Mouse (Mus musculus) adrenal gland, adult 8-10 months (tissue): ENCODE data around the gene Taf1. TPM values are rescaled to one million over a fixed set of nuclear protein-coding genes. Genes with fewer than 3 reads are reported as not detected.
"Not testable (repeated sequence)": the region's sequence is repeated elsewhere in the genome, so short reads cannot be mapped to it uniquely, and the experiment has no call there.

ENCODE experiments used
- DNase-seq: peaks from one replicate; pipeline ENCODE4 v3.0.0; 2022
- total RNA-seq, 4 experiments: library from RNA; stranded (reverse); gene quantifications; 2 replicates each; pipeline ENCODE4 v1.2.4; 2022

The Taf1 gene
- 10 to 100 TPM; 33.6 to 44.9 (median 42.7) TPM for total RNA-seq

DNA sequence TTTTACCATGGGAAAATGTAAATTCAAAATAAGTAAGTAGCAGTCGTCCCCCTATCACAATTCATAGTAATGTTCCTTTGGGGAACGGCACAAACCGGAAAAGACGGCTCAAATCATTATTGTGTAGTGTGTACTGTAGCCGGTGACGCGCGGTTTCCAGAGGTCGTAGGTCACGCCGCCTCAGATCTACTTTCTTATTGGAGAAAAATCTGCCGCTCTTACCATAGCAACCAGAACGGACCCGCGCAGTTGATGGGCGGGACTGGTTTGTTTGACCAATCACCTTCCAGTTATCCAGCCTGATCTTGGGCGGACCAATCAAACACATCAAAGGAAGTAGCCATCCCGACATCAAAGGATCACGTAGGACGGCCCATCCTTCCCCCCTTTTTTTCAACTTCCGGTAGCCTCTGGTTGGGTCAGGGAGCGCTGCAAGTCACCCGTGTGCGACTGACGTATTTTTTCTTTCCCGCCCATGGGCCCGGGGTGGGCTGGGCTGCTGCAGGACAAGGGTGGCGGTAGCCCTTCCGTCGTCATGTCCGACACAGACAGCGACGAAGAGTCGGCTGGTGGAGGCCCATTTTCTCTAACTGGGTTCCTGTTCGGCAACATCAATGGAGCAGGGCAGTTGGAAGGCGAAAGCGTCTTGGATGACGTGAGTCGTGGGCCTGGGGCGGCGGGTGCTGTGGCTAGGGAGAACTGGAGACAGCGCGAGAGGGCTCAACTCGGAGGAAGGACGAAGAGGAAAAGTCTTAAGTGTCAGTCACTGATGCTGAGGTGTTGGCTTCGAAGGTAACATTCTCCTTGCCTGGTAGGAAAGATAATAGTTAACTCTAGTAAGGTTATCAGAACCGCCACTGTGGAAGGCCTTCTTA is at the start of gene Taf1:
Gene Taf1 (plus strand): TSS at position 388 of the 875 bp plus-strand sequence.
- peak; percentile 95 for DNase-seq

DNA sequence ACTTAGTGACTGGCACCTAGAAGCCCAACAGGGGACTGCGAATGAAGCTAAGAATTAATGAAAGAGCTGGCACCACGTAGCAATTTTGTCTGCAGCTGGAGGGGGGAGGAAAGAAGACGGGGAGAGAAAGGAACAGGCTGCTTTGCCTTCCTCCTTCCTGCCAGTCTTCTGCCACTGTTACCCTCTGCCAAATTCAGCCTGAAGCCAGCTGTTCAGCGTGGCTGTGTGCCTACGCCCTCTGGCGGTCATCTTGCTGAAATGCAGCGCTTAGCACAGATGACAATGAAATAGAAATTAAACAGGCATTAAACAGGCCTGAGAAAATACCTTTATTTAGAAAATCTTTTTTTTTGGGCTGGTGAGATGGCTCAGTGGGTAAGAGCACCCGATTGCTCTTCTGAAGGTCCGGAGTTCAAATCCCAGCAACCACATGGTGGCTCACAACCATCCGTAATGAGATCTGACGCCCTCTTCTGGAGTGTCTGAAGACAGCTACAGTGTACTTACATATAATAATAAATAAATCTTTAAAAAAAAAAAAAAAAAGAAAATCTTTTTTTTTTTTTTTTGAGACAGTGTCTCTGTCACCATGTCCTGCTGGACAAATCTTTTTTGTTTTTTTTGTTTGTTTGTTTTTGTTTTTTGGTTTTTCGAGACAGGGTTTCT is 45.9 kb upstream of the Taf1 start:
- DNase-seq: not testable (repeated sequence)

DNA sequence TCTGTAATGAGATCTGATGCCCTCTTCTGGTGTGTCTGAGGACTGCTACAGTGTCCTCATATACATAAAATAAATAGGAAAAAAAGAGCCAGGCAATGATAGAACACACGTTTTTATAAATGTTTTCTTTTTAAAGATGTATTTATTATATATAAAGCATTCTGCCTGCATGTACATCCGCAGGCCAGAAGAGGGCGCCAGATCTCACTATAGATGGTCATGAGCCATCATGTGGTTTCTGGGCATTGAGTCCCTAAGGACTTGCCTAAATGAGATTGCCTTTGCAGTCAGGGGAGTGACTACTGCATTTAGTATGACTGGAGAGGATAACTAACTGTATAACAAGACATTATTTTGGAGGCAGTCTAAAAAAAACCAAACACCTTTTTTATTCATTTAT is 27.9 kb upstream of the Taf1 start:
- DNase-seq: no peak

DNA sequence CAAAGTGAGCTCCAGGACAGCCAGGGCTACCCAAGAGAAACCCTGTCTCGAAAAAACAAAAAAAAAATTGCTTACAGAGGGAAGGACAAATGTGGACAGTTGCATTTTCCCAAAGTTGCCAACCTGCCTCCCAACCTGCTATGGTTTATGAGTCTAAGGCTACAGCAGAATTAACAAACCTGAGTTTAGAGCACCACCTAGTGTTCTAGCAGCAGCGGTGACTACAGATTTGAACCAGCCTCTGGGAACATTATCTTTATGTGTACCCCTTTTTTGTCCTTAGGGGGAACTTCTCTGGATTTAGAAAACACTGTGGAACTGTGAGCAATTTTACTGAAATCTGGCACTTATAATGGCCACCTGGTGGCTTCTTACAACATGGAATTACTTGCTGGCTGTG is 16.8 kb upstream of the Taf1 start:
- DNase-seq: no peak

DNA sequence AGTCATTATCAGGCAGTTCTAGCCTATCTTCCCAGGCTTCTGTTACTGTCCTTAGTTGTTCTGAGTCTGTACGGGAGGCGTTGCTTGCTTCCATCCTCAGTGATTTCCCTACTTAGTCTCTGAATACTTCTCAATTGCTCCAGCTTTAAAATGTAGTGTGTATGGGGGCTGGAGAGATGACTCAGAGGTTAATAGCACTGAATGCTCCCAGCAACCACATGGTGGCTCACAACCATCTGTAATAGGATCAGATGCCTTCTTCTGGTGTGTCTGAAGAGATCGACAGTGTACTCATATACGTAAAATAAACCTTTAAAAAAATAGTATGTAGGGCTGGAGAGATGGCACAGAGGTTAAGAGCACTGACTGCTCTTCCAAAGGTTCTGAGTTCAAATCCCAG is 14.5 kb upstream of the Taf1 start:
- DNase-seq: no peak

DNA sequence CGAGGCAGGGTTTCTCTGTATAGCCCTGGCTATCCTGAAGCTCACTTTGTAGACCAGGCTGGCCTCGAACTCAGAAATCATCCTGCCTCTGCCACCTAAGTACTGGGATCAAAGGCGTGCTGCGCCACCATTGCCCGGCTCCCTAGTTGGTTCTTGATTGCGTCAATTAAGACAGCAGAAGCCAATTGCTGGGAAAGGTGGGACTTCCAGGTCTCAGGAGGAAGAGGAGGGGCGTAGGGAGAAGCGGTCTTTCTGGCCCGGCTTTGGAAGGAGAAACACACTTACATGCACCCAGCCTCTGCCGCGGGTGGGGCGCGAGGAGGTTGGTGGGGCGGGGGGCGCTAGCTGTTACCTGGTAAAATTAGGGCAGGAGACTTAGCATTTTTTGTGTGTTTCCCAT is 10.5 kb upstream of the Taf1 start:
- DNase-seq: no peak

DNA sequence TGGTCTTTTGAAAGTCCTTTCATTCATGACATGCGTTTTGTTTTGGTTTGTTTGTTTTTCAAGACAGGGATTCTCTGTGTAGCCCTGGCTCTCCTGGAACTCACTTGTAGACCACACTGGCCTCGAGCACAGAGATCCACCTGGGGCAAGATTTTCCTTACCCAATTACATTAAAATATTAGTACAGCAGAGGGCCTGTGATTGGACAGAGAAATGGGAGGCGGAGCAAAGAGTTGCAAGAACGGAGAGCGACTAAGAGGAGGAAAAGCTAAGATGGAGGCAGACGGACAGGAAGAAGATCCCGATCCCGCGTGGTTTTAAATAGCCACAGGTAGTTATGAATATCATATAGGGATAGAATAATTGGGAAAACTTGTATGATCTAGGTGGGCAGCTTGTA is 5.2 kb upstream of the Taf1 start:
- no peak for DNase-seq

DNA sequence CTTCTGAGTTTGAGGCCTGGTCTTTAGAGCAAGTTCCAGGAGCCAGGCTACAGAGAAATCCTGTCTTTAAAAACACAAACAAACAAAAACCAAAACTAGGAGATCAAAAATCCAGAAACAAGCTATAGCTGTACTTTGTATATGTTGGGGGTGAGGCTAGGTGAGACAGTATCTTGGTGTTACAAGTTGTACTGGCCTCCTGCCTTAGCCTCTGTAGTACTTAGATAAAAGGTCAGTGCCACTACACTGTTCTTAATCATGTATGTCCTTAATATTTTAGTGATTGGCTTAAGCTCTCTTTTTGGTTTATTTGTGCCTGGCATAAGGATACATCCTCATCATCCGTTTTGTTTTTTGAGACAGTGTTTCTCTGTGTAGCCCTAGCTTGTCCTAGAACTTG is 52.9 kb downstream of the Taf1 start:
- no peak for DNase-seq

DNA sequence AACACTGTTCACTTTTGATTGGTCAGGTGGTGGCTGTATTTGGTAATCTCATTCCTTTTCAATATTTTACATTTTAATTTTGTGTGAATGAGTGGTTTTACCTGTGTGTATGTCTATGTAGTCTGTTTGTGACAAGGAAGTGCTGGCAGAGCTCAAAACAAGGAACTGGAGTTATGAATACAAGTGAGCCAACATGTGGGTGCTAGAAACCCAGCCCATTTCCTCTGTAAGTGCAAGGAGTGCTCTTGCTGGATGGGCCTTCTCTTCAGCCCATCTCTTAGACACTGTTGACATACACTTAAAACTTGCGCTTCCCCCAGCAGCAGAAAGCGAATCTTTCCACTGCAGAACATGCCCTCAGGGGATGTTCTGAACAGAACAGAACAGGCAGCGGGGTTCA is 83.6 kb downstream of the Taf1 start:
- DNase-seq: no peak

DNA sequence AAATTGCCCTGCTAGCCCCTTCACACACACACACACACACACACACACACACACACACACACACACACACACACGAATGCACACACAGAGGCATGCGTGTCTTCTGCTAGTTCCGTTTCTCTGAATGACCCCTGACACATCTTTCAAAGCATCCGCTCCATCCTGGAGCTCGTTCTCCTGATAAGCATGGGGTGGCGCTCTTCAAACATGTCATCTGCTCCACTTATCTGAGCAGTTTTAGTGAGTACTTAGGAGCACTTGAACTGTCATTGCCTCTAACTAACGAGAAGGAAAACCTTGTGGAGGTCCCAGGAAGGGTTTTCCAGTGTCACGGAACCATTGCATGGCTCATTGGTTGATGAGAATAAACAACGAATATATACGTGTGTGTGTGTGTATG is 85.4 kb downstream of the Taf1 start:
- DNase-seq: no peak

DNA sequence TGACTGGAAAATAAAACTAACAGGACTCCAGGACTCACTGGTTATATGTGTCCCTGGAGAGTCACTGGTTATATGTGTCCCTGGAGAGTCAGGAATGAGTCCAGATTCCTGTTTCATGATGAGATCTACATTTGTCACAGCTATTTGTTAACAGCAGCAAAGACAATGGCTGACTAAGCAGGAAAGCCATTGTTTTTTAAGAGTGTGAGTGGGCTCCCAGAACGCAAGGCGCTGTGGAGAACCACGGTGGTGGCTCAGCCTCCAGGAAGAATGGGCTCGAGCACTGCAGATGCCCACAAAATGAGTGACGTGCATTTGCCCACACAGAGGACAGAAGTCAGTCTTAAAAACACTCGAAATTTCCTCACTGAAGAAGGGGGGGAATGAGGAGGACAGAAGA is 87.8 kb downstream of the Taf1 start:
- DNase-seq: no peak

DNA sequence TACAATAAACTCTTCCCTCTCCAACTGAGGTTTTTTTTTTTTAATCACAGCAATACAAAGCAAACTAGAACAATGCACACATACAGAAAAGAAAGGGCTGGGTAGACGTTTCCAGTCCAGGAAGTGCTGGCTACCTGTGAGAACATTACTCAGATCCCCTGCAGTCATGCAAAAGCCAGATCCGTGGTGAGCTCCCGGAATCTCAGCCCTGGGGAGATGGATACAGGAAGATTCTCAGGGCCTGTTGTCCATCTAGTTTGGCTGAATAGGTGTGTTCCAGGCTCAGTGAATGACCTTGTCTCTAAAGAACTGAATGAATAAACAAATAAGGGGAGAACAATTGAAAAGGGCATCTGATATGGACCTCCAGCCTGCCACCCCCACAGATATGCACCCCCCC is 90.0 kb downstream of the Taf1 start:
- no peak for DNase-seq

DNA sequence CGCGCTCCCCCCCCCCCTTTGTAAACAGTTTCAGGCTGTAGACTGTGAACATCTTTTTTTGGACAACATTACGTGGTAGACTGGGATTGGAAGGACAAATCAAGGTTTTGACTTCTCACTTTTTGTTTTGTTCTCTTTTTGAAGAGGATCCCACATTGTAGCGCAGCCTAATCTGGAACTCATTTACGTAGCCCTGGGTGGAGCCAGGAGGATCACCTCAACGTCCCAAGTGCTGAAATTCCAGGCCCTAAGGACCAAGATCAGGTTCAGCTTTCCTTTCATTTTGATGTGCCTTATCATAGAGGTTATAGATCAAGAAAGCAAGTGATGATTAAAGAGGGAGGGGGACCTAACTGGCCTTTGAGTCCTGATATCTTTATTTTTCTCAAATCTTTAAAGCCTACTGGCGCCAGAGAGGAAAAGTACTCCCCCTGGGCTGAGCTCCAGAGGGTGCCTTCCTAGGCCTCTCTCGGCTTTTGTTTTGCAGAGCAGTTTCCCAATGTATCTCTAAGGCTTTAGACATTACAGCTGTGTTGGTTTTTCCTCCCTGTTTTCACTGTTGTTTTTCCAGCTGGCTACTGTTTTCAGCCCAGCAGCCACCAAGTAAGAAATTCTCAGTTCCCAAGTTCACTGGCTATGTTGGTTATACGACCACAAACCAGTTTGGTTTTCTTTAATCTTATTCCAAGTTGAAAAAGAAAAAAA is 104.4 kb downstream of the Taf1 start:
- DNase-seq: no peak

DNA sequence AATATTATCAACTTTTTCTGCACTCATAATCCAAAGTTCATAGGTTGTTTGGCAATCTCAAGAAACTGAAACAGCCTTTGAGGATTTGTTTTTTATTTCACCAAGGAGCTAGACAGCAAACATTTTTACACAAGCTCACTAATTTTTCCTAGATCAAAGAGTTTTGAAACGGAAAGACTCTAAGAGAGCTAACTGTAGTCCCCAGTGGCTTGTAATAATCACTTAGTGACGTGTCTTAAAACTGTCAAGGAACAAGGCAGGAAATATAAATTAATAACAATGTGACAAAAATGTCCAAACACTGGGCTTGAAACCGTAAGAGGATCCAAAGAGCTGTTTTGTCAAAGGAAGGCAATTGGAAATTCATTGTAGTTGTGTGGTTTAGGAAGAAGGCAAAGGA is 106.3 kb downstream of the Taf1 start:
- DNase-seq: no peak

DNA sequence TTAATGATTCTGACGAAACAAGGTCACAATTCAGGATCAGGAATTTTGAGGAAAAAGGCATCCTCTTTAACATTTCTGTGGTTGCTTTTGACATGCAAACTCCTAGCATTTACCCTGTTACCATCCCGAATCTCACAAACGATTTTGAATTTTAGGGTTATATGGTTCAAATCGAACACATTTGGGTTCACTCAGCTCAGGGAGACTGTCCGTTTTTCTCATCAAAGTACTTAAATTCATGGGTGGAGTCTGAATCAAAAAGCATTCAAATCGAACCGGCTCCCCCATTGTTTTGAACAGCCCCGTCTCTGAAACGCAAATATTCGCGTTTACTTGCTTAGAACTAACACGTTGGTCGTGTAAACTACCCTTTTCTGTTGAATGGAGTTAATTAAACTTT is 106.8 kb downstream of the Taf1 start:
- DNase-seq: no peak

DNA sequence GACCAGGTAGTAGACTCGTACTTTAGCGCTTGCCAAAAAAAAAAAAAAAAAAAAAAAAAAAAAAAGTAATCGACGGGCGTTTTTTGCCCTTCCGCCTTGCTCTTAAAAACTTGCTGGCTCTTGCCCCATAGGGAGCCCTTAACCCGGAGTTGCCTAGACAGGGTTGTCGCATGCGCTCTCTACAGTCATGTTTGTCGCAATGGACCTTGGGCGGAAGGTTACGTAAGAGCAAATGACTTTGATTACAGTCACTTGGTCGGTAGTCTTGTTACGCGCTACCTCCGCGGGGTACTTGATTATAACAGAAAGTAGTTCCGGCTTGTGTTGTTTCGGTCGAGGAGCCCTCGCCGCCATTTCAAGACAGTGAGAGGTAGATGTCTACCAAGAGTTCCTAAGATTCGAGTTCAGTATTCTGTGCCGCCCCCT is 107.2 kb downstream of the Taf1 start, which contains the start of gene Ogt:
Gene Ogt (plus strand): TSS at position 320 of the 426 bp plus-strand sequence.
- DNase-seq: peak; percentile 90

DNA sequence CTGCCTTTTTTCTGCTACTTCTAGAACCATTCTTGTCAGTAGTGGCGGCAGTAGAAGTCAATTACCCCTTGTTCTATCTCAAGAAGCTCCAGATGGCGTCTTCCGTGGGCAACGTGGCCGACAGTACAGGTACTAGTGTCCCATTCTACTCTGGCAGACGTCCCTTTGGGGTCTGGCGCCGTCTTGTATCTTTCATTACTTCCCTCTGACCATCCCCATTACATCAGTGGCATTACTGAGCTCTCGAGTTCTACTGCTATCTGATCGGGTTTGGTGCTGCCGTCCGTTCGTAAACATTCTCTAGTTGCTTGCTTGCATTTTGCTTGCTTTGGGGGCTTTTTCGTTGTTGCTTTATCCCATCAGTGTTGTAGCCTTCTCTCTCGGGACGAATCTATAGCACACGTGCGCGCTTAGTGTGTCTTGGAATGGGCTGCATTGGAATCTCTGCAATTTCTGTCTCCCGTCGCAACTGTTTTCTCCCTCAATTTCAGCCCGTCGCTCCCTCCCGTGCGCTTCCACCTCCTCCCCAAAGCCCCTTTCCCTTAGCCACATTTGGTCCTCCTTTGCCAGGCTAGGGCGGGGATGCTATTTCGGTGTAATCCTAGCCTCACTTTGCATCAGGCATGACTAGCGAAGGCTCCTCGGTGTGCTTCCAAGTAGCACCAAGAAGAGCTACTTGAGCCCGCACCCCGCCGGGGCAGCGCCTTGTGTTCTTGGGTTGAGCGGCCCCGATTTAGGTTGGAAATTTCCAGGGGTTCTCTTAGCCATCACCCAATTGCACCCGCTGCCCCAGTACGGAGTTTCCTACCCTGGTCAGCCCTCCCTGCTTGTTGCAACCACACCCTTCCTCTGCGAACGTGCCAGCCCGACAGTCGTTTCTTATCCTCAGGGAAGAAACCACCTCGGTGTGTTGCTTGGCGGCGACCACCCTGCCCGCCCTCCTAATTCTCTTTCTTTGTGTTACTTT is 107.9 kb downstream of the Taf1 start:
- peak; percentile 24 for DNase-seq

DNA sequence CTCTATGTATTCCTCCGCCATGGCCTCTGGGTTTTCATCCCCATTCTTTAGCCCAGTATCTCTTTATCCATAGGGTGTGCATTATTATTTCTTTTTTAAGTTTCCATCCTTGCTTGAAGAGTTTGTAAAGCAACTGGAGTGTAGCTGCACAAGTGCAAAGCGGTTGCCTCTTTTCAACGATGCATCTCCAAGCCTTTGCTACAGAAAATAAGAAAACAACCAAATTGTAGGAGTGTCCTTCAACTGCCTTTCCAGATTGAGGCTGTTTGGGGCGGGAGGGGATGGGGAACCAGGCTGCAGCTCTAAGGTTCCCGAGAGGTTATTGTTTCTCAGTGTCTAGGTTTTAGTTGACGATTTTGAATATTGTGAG is 108.6 kb downstream of the Taf1 start:
- no peak for DNase-seq

DNA sequence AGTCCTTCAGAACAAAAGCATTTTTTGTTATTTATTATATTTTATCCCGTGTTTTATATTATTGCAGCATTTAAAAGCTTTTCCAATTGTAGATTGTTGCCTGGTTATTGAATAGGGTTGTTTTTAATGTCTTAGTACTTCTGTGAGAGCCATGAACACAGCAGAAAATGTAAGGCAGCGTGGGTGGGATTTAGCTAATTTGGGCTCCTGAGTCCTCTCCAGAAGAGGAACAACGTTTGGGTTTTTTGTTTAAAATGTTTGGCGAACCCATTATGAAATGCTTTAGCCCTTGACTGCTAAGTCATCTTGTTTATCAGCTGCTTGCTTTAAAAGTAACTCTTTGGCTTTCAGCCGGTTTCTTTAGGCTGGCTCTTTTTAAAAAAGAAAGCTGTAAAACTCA is 109.6 kb downstream of the Taf1 start:
- DNase-seq: no peak

DNA sequence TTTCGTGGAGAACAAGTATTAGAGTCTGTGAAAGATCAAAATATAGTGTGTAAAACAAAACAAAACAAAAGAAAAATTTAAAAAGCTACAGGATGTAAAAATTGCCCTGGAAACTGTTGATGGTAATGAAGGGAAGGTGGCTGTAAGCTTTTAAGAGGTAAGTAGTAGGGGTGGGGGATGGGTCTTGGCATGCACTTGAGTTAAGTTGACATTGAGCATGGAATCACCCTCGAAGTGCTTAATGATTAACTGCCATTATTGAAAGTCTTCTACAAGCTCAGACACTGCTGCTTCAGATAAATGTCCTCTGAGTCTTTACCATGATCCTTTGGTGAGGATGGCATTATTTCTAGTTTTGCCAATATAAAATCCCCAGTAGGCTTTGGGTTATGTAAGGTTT is 112.8 kb downstream of the Taf1 start:
- no peak for DNase-seq

DNA sequence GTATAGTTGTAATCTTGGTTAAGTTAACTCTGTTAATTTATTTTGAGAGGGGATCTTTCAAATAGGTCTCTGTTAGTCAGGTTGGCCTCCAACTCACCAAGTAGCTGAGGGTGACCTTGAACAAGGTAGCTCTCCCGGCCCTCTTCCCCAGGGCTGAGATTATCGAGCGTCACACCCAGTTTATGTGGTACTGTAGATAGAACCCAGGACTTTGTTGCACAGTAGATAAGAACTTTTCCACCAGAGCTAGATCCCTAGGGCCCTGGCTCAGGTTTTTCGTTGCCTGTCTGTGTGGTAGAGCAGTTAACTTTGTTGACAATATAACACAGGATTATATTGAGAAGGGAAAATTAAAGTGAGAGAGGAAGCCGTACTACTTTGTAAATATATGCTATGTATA is 114.1 kb downstream of the Taf1 start:
- DNase-seq: no peak
